Mouse (Mus musculus) forebrain, embryonic 13.5 days (tissue): Measurements from ENCODE around the gene Naa10. TPM values are rescaled to one million over a fixed set of nuclear protein-coding genes. Genes with fewer than 3 reads are reported as not detected.
A peak's percentile ranks its signal among the peaks of the same experiment; 100 is the strongest.

Experiments used
- ATAC-seq: fragments of 200-750 bp; cut with Nextera tagmentation; 2 replicates; pipeline ENCODE4 v1.8.0; 2017
- H3K27ac ChIP-seq: fragments of 300-500 bp; sonication (generic); 2 replicates; pipeline ENCODE4 v1.5.1; 2015; ENCODE audit warnings: inconsistent platforms, mild to moderate bottlenecking, moderate library complexity
- H3K27me3 ChIP-seq: fragments of 300-500 bp; sonication (generic); 2 replicates; pipeline ENCODE4 v1.6.1; 2015; ENCODE audit warnings: mild to moderate bottlenecking, inconsistent platforms
- H3K36me3 ChIP-seq: fragments of 300-500 bp; sonication (generic); 2 replicates; pipeline ENCODE4 v1.6.1; 2015; ENCODE audit warnings: mild to moderate bottlenecking, inconsistent platforms; ENCODE audit not compliant: poor library complexity, severe bottlenecking
- H3K4me1 ChIP-seq: fragments of 300-500 bp; sonication (generic); 2 replicates; pipeline ENCODE4 v1.6.1; 2015; ENCODE audit warnings: inconsistent platforms
- H3K4me2 ChIP-seq: fragments of 300-500 bp; sonication (generic); 2 replicates; pipeline ENCODE4 v1.6.1; 2015; ENCODE audit warnings: inconsistent platforms, mild to moderate bottlenecking, moderate library complexity
- H3K4me3 ChIP-seq: fragments of 300-500 bp; sonication (generic); 2 replicates; pipeline ENCODE4 v1.5.1; 2015; ENCODE audit warnings: mild to moderate bottlenecking, inconsistent platforms
- H3K9ac ChIP-seq: fragments of 300-500 bp; sonication (generic); 2 replicates; pipeline ENCODE4 v1.6.1; 2015; ENCODE audit warnings: mild to moderate bottlenecking, inconsistent platforms
- H3K9me3 ChIP-seq: fragments of 300-500 bp; sonication (generic); replicated peaks from 2 replicates; pipeline ENCODE4 v1.6.1; 2016; ENCODE audit warnings: inconsistent platforms
- WGBS: fragments of 180-500 bp; shearing (Covaris S2); methylation state at CpG from one replicate; pipeline ENCODE4 v1.1.7; 2015; 5-methylcytosine and 5-hydroxymethylcytosine counted together
- polyA plus RNA-seq: library from polyadenylated mRNA; unstranded; fragments of >200 nt; fragmentation: Nextera tagmentation; extraction: Ambion mirVana; gene quantifications from 2 replicates; pipeline ENCODE4 v1.2.1, GENCODE M21; 2015

Gene Naa10
- 127 and 132 TPM in 2 replicates for polyA plus RNA-seq

GRCm38 (mm10) chrX:73921823-73922549, at the start of gene Naa10, which contains the start of gene Arhgap4:
Gene Naa10 (minus strand): TSS chrX:73921944.
Gene Arhgap4 (minus strand): TSS chrX:73921870.
- WGBS, result 27% methylated on average over 41 of the region's 43 CpGs
- Histone ChIP-seq H3K4me2 (peak within 1 kb of the TSS; percentile 67), H3K9ac (peak within 1 kb of the TSS; percentile 75), H3K4me3 (peak within 1 kb of the TSS; percentile 56), H3K27me3 (no peaks in the 10 kb centered on the region), H3K4me1 (peaks cover 8% of the 10 kb centered on the region), H3K9me3 (no peaks in the 10 kb centered on the region), H3K36me3 (peaks cover 30% of the 10 kb centered on the region; the same call in 1 of the 2 replicates), H3K27ac (peak within 1 kb of the TSS; percentile 69)
- peak; percentile 99 for ATAC-seq

DNA sequence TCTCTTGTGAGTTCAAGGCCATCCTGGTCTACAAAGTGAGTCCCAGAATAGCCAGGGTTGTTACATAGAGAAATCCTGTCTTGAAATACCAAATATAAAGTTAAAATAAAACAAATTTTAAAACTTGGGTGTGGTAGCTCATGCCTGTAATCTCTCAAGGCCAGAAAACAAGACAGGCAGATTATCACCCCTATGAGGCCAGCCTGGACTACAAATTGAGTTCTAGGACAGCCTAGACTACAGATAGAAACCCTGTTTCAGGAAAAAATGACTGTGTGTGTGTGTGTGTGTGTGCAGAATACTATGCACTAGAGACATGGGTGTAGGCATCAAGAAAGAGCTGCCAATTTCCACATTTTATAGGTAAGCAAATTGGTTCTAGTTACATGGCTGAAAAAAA, 49.0 kb upstream of the Naa10 start:
- no peaks in the 10 kb centered on the region for H3K9me3 ChIP-seq

DNA sequence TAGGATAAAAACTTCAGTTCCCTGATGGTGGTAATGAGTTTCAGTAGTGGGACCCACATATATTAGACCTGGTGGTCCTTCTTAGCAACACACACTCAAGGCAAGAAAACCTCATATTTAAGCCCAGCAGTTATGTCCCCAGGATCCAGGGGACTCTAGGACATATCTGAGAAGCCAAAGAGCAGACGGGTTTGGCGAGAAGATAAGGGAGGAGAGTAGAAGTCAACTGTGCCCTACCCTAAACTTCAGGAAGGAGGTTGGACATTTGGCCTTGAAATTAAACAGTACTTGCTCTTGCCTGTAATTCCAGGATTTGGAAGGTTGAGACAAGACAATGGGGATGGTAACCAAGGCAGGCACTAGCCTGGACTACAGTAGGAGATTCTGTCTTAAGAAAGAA, 48.0 kb upstream of the Naa10 start:
- 94% methylated on average over 2 of the region's 2 CpGs for WGBS
- ATAC-seq, result no peak
- no peak overlapping the region for H3K9ac ChIP-seq

More for the DNA sequence above, 49.0 kb upstream of the Naa10 start:
- Histone ChIP-seq H3K4me3 (no peak overlapping the region), H3K36me3 (no peaks in the 10 kb centered on the region), H3K4me2 (no peak overlapping the region), H3K9ac (no peak overlapping the region), H3K27ac (no peak overlapping the region), H3K4me1 (0 out of 2 replicates have a peak, but pooled peaks cover 4% of the 10 kb centered on the region), H3K27me3 (no peaks in the 10 kb centered on the region)
- ATAC-seq, result no peak

DNA sequence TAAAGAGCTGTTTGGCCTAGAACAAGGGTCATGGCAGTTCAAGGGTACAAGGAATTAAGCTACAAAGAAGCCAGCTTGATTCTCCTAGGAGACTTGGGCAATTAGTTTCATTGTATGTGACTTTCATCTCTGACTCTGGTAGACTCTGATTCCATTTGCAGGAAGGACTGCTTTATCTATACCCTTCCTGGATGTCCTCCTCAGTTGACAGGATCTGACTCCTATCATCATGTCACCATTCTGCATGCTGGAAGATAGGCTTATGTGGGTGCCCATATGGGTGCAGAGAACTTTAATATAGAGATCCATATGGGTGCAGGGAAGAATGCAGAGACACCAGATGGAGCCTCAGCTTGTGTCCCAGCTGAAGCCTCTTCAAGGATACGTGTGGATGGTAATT, 47.4 kb upstream of the Naa10 start:
- H3K9me3 ChIP-seq, result no peaks in the 10 kb centered on the region
- peaks cover 10% of the 10 kb centered on the region for H3K4me1 ChIP-seq
- ATAC-seq, result no peak
- no peak overlapping the region for H3K4me2 ChIP-seq
- H3K27me3 ChIP-seq, result no peaks in the 10 kb centered on the region
- H3K9ac ChIP-seq, result no peak overlapping the region
- no peak overlapping the region for H3K27ac ChIP-seq
- WGBS, result 96% methylated on average over 1 of the region's 1 CpGs
- no peak overlapping the region for H3K4me3 ChIP-seq
- no peaks in the 10 kb centered on the region for H3K36me3 ChIP-seq

More for the DNA sequence above, 48.0 kb upstream of the Naa10 start:
- Histone ChIP-seq H3K27me3 (no peaks in the 10 kb centered on the region), H3K27ac (no peak overlapping the region), H3K4me1 (peaks cover 4% of the 10 kb centered on the region), H3K4me3 (no peak overlapping the region), H3K36me3 (no peaks in the 10 kb centered on the region), H3K4me2 (no peak overlapping the region), H3K9me3 (no peaks in the 10 kb centered on the region)

DNA sequence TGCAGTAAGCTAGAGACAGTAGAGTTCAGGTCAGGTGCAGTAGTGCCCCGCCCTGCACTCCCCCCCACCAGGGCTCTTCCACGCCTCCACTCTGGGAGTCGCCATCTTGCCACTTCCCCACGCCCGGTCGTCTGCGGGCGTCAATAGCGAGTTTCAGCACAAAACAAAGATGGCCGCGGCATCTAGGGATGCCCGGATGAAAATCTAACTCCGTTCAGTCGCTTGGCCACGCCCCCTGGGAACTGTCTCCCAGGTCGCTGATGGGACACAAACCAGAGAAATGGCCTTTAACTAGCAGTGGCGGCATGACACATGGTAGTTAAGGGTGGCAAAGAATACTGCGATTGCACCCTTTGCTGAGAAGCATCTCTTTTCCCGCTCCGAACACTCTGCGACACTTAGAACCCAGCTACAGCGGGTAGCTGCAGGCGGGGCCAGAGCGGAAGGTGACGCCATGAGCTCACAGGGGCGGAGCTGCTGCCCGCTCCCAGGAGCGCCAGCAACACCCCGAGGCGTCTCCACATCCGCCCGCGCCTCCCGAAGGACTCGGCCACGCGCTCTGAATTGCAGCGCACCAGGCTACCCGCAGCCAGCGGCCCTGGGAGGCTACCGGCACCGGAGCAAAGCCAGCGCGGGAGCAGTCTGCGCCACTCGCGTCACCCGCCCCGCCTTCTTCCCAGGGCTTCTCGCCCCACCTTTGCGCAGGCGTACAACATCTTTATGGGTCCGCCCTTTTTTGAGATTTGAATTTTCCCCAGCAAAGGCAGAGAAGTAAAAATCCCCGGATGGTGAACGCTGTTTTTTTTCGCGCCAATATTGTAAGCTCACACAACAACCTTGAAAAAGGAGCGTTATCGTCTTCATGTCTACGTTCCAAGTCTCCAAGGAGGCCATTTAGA, 45.7 kb upstream of the Naa10 start:
- Histone ChIP-seq H3K4me1 (peaks cover 27% of the 10 kb centered on the region), H3K4me3 (peak overlapping the region; percentile 77), H3K27me3 (no peaks in the 10 kb centered on the region)

DNA sequence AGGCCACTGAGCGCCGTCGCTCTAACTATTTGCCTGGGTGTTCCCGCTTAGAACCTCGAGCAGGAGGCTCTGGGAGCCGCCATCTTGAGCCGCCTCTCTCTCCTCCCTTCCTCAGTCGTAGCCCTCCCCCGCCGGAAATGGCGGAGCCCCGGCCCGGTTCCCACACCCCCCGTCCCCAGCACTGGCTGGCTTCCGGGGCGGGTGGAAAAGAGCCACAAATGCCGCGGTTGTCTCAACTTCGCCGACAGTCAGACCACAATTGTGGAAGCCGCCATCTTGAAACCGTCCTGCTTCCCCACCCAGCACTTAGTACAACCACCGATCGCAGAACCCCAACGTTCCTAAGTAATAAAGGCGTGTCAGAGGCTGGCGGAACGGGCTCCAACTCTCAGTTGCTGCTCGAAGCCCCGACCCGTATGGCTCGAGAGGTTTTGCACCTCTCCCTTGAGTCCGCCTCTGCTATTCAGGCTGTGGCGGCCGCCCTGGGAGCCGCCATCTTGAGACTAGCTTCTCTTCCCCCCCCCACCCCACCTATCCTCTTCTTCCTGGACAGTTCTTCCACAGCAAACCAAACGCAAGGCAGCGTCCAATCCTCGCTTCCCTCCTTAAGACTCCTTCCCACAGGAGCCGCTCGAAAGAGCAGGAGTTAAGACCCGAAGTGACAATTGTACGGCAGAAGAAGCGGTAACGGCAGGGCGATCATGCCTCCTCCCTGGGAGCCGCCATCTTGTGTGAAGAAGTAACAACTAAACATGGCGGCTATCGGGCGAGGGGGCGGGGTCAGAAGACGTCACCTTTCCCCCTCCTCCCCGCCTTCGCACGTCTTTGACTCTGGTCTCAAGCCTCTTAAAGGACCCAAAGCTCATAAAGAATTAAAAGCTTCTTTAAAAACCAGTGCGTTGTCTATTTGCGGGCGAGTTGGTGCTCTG, 44.8 kb upstream of the Naa10 start, which contains the start of gene Hcfc1:
Hcfc1 (minus strand) TSS at position 110 of the 929 bp plus-strand sequence.
- peak within 1 kb of the TSS; percentile 77 for H3K4me3 ChIP-seq
- peak within 1 kb of the TSS; percentile 81 for H3K4me2 ChIP-seq
- peaks cover 34% of the 10 kb centered on the region for H3K4me1 ChIP-seq
- H3K9me3 ChIP-seq, result no peaks in the 10 kb centered on the region
- WGBS, result 17% methylated on average over 58 of the region's 58 CpGs
- peak within 1 kb of the TSS; percentile 98 for H3K27ac ChIP-seq
- H3K27me3 ChIP-seq, result no peaks in the 10 kb centered on the region
- peak within 1 kb of the TSS; percentile 75 for H3K9ac ChIP-seq
- peak; percentile 80 for ATAC-seq
- H3K36me3 ChIP-seq, result no peaks in the 10 kb centered on the region

More for the DNA sequence above, 45.7 kb upstream of the Naa10 start:
- ATAC-seq, result peak; percentile 87
- H3K9me3 ChIP-seq, result no peaks in the 10 kb centered on the region
- H3K36me3 ChIP-seq, result no peaks in the 10 kb centered on the region
- H3K27ac ChIP-seq, result peak overlapping the region; percentile 98
- WGBS, result 23% methylated on average over 42 of the region's 60 CpGs
- peak overlapping the region; percentile 75 for H3K9ac ChIP-seq
- H3K4me2 ChIP-seq, result peak overlapping the region; percentile 52

GRCm38 (mm10) chrX:73965307-73965706, 43.6 kb upstream of the Naa10 start:
- Histone ChIP-seq H3K27ac (peak overlapping the region; percentile 98), H3K4me1 (peaks cover 34% of the 10 kb centered on the region), H3K27me3 (no peaks in the 10 kb centered on the region), H3K4me3 (peak overlapping the region; percentile 77), H3K9me3 (no peaks in the 10 kb centered on the region), H3K4me2 (peak overlapping the region; percentile 81), H3K36me3 (peaks cover 7% of the 10 kb centered on the region; the same call in 1 of the 2 replicates), H3K9ac (peak overlapping the region; percentile 75)
- no peak for ATAC-seq
- 25% methylated on average over 20 of the region's 20 CpGs for WGBS

- Histone ChIP-seq H3K36me3 (peaks cover 16% of the 10 kb centered on the region), H3K4me2 (peak overlapping the region; percentile 81), H3K9ac (peak overlapping the region; percentile 75), H3K4me1 (peaks cover 34% of the 10 kb centered on the region), H3K27ac (no peak overlapping the region), H3K9me3 (no peaks in the 10 kb centered on the region), H3K4me3 (peak overlapping the region; percentile 77), H3K27me3 (no peaks in the 10 kb centered on the region)
- ATAC-seq, result no peak
- WGBS, result 51% methylated on average over 3 of the region's 3 CpGs
These were observed 42.6 kb upstream of the Naa10 start for GRCm38 (mm10) chrX:73964363-73964762.

GRCm38 (mm10) chrX:73954988-73955387, 33.2 kb upstream of the Naa10 start:
- ATAC-seq, result no peak
- H3K4me2 ChIP-seq, result no peak overlapping the region
- H3K9ac ChIP-seq, result no peak overlapping the region
- H3K27ac ChIP-seq, result no peak overlapping the region
- peaks cover 95% of the 10 kb centered on the region for H3K36me3 ChIP-seq
- H3K4me3 ChIP-seq, result no peak overlapping the region
- H3K4me1 ChIP-seq, result no peaks in the 10 kb centered on the region
- H3K9me3 ChIP-seq, result no peaks in the 10 kb centered on the region
- H3K27me3 ChIP-seq, result no peaks in the 10 kb centered on the region
- WGBS, result 93% methylated on average over 6 of the region's 6 CpGs

- no peak for ATAC-seq
- WGBS, result 89% methylated on average over 5 of the region's 5 CpGs
- no peaks in the 10 kb centered on the region for H3K9me3 ChIP-seq
- H3K27ac ChIP-seq, result no peak overlapping the region
- no peak overlapping the region for H3K4me3 ChIP-seq
- no peak overlapping the region for H3K9ac ChIP-seq
- peaks cover 95% of the 10 kb centered on the region for H3K36me3 ChIP-seq
- H3K4me2 ChIP-seq, result no peak overlapping the region
- no peaks in the 10 kb centered on the region for H3K4me1 ChIP-seq
- H3K27me3 ChIP-seq, result no peaks in the 10 kb centered on the region
These were observed 30.9 kb upstream of the Naa10 start for GRCm38 (mm10) chrX:73952603-73953002.

DNA sequence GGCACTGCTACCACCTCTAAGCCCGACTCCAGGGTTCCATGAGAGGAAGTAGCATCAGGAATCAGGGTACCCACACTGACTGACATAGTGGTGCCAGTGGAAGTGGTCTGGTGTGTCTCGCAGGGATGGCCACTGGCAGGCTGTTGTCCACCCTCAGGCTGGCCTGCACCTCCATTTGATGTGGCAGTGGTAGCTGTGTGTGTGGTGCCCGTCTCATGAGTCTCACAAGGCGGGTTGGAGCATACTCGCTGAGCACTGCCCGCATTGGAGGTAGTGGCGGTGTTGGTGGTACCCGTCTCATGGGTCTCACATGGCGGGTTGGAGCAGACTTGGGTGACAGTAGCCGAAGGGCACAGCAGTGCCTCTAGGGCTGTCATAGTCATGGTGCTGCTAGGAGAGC, 27.6 kb upstream of the Naa10 start:
- Histone ChIP-seq H3K27me3 (no peaks in the 10 kb centered on the region), H3K36me3 (peaks cover 97% of the 10 kb centered on the region), H3K4me2 (no peak overlapping the region), H3K4me1 (no peaks in the 10 kb centered on the region), H3K9ac (no peak overlapping the region), H3K27ac (no peak overlapping the region), H3K9me3 (no peaks in the 10 kb centered on the region), H3K4me3 (no peak overlapping the region)
- WGBS, result 91% methylated on average over 10 of the region's 10 CpGs
- no peak for ATAC-seq
